Mouse (Mus musculus): ENCODE results near the gene Mical2.

Gene Mical2

DNA sequence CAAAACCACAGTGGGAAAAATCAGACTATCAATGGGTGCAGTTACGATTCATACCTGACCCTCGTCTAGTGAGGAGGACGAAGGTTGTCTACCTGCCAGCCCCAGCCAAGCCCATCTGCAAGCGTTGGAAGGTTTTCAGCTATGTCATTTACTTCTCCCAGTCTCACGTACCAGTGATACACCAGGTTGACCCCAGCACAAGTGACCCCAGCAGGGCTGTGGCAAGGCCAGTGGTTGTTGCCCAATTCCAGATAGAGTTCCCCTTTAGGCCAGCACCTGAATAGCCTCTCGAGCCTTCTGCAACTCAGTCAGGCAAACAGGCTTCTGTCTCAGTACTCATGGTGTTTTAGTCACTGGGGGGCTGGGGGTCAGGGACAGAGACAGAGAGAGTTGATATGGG lies 17.9 kb upstream of the Mical2 start:
- in situ Hi-C loops (cut with MboI; ENCODE audit: unreplicated experiment in 2 of 2): no loop called here

DNA sequence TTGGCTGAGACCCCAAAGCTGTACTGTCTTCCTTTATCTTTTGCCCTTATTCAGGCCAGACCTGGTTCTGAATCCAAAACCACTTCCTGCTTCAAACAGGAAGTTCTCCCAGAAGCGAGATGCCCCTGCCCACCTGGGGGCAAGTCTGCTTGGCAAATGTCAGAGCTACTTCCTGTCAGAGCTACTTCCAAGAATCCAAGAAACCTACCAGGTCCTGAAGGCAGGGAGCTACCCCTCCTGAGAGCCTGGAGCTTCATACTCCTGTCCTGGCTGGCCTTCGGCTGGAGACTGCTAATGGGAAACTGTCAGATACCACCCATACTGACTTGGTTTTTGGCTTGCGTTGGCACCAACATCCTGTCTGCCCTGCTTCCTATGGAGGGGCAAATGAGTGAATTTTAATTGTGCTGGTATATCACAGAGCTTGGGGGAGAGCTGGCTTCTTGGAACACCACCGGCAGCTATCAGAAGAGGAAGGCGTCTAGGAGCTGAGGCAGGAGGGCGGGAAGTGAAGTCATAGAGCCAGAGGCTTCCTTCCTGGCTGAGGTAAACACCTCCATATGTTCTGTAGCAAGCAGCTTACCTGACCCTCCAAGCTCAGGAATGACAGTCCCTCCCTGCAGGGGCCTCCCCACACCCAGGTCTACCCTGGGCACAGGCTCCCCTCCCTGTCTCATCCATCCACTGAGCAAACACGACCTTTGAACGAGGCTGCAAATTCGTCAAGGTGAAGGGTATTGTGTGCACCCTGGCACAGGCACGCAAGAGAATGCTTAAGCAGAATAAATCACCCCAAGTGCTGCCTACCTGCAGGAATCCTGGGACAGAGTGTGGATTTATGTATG lies 17.1 kb upstream of the Mical2 start:
- in situ Hi-C loops (cut with MboI; ENCODE audit: unreplicated experiment in 2 of 2): no loop called here

- in situ Hi-C loops (cut with MboI; ENCODE audit: unreplicated experiment in 2 of 2): no loop called here
Measured at GRCm38 (mm10) chr7:112209621-112210020, 16.0 kb upstream of the Mical2 start.

DNA sequence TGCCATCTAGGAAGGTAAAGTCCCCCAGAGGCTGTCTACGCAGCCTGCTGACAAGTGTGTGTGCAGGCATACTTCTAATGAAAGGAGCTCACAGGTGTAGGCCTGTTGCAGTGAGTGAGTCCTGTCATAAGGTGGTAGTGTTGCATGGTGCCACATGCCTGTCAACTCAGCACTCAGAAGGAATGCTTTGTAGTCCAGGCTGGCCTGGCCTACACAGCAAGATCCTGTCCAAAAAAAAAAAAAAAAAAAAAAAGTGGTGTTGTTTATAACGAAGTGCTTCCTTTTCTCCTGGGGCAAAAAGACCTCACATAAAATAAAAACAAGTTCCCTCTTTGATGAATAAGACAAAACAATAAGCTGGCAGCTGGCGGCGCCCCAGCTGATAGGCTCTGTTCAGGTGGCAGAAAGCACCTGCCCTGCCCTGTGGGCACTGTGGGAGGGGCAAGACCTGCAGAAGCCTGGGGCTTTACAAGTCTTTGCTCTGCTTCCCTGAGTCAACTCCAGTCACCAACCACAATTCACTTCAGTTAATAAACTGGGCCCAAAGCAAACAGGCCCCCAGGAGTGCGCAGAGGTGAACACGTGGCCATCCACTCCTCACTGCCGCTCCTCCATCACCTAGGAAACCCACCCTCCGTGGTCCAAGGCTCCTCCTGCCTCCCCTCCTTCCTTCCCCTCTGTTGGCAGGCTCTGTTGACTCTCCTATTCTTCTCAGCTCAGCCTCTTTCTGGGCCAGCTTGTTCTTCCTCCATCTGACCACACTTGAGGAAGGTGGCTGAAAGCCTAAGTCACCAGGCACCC lies 12.5 kb upstream of the Mical2 start:
- in situ Hi-C loops (cut with MboI; ENCODE audit: unreplicated experiment in 2 of 2): no loop called here

DNA sequence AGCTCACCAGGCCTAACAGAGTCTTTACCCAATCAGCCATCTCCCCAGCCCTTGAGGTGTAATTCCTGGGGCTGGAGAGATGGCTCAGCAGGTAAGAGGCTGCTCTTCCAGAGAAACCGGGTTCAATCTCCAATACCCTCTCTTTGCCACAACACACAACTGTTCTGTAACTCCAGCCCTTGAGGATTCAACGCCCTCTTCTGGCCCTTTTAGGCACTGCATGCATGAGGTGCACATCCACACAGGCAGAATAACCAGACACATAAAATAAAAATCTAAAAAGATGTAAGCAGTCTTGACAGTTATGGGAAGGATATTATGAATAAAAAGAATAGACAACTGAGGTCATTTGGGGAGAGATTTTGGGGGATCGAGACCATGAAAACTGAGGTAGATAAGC lies 9.8 kb upstream of the Mical2 start:
- in situ Hi-C loops (cut with MboI; ENCODE audit: unreplicated experiment in 2 of 2): no loop called here

DNA sequence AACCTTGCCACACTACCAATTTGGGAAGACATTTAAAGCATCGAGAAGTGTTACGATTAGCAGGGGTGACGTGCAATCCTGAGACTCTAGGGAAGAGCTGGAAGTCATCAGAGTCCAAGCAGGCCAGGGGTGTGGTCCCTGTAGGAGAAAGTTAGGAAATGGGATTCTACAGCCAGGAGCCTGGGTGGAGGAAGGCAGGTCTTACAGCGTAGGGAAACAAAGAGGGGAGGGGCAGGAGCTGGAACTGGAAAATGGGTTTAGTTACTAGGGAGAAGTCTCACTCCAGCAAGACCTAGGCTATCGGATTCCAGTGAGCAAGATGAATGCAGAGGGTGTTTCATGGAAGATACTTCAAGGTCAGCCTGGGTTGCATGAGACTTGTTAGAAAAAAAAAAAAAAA lies 8.9 kb upstream of the Mical2 start:
- in situ Hi-C loops (cut with MboI; ENCODE audit: unreplicated experiment in 2 of 2): no loop called here

- in situ Hi-C loops (cut with MboI; ENCODE audit: unreplicated experiment in 2 of 2): no loop called here
Measured at GRCm38 (mm10) chr7:112217208-112217607, 8.4 kb upstream of the Mical2 start.

- in situ Hi-C loops (cut with MboI; ENCODE audit: unreplicated experiment in 2 of 2): no loop called here
Measured at GRCm38 (mm10) chr7:112222733-112223524, 2.7 kb upstream of the Mical2 start.

- in situ Hi-C loops (cut with MboI; ENCODE audit: unreplicated experiment in 2 of 2): no loop called here
Measured at GRCm38 (mm10) chr7:112224854-112225253, 802 bp upstream of the Mical2 start.

DNA sequence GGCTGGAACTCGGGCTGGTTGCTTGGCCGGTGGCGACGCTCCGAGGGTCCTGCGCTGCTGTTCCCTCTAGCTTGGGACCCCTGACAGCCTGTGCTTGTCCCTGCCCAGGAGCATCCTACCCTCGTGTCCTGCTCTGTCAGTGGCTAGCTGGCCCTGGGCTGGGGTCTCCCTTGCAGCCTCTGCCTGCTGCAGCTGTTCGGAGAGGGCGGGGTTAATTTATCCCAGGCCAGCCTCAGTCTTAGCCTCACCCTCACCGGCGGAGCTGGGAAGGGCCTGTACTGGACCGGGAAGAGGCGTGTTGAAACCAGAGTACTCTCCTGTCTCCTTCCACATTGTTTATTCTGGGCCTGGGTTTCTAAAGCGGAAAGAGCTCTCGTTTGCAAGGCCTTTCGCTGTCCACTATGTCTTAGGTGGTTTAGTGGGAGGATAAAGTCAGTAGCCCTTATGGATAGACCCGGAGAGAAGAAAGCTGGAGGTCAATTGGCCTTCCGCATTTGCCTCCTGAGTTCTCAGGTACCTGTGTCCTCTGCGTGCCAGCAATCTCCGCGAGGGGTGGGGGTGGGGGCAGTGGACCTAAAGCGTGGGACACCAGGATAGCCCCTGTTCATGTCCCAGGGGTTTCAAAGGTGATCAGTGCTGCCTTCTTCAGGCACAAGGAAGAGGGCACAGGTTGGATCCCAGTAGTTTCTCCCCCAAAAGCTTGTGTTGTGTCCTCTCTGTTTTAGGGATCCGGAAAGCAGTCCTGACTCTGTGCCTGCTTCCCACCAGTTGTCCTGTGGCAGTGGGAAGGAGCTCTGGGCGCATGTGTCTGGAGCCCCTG lies 1.0 kb downstream of the Mical2 start:
- in situ Hi-C loops (cut with MboI; ENCODE audit: unreplicated experiment in 2 of 2): no loop called here

GRCm38 (mm10) chr7:112227266-112227562 lies 1.6 kb downstream of the Mical2 start:
- in situ Hi-C loops (cut with MboI; ENCODE audit: unreplicated experiment in 2 of 2): no loop called here

- in situ Hi-C loops (cut with MboI; ENCODE audit: unreplicated experiment in 2 of 2): no loop called here
Measured at GRCm38 (mm10) chr7:112228827-112229498, 3.3 kb downstream of the Mical2 start.

GRCm38 (mm10) chr7:112231731-112232130 lies 6.1 kb downstream of the Mical2 start:
- in situ Hi-C loops (cut with MboI; ENCODE audit: unreplicated experiment in 2 of 2): no loop called here

- in situ Hi-C loops (cut with MboI; ENCODE audit: unreplicated experiment in 2 of 2): no loop called here
Measured at GRCm38 (mm10) chr7:112233345-112234005, 7.8 kb downstream of the Mical2 start.

GRCm38 (mm10) chr7:112234410-112234809 lies 8.8 kb downstream of the Mical2 start:
- in situ Hi-C loops (cut with MboI; ENCODE audit: unreplicated experiment in 2 of 2): no loop called here

DNA sequence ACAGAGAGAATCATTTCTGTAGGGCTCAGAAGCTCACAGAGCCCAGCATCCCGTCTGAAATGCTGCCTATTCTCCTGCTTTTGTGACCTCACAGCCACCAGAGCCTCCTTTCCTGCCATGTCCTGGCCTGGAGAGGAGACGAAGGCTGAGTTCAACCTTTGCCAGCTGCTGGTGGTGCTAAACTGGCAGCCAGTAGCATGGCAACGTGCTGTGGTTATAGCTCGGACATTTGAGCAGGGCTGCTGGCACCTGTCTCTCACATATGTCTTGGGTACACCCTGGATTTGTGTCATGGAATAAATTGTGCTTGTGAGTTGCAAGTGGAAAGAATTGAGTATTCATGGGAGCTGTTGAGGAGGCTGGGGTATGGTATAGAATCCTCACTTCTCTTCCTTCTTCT lies 9.8 kb downstream of the Mical2 start:
- in situ Hi-C loops (cut with MboI; ENCODE audit: unreplicated experiment in 2 of 2): no loop called here

DNA sequence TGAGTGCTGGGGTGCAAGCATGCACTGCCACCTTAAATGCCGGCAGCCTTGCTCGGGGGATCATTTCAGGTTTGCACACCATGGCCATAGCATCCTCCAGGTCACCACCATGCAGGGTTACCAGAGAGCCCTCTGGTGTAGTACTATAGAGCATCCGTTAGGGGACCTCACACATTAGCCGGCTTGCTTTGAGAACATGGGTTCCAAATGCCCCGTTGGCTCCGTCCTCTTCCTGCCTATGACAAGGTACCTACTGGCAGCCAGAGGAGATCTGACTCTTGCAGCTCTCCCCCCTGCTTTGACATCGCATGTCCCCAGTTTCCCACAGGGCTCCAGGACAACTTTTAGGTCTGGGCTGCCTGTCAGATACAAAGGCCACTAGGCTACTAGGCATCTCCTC lies 11.6 kb downstream of the Mical2 start:
- in situ Hi-C loops (cut with MboI; ENCODE audit: unreplicated experiment in 2 of 2): no loop called here

DNA sequence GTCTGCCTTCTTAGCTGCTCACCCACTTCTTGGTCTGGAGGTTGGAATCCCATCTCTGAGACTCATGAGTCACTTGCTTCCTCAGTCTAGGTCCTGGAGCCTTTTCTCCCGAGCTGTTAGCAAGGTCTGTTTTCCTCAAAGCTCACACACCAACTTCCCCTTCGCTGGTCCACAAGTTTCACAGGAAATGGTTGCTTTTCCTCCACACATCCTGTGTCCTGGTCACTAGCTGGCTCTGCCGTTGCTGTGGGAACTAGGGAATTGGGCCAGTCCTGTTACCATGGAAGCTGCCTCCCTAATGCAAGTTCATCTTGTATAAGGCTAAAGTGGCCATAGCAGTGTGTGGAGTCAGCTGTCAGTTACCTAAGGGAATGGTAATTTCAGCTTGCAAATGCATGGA lies 12.2 kb downstream of the Mical2 start:
- in situ Hi-C loops (cut with MboI; ENCODE audit: unreplicated experiment in 2 of 2): no loop called here

Measured in v-Abl transformed pro-B cells (cell line).